Mouse (Mus musculus): Measurements from ENCODE around the gene Flvcr2. TPM values are rescaled to one million over a fixed set of nuclear protein-coding genes. Genes with fewer than 3 reads are reported as not detected.

Flvcr2 gene
- polyA plus RNA-seq, 1 experiment from 2014 or later = 0.04 TPM

DNA sequence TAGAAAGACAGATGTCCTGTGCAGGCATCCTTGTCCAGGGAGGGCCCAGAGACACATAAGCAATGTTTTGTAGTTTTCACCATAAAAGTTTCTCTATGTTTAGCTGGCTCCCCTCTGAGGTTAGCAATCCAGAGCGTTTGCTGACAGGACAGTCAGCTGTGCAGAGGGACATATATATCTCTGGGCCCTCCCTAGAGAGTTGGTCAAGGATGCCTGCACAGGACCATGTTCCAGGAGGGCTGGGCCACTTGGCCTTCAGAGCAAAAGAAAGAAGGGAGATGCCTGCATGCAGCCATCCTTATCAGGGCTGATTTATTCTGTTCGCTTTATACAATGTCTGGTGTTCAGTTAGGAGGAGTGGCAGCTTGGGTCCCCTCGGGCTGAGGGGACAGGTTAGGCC, 10.1 kb downstream of the Flvcr2 start:
- no peak overlapping the region for H3K27ac ChIP-seq
- no peak overlapping the region for H3K4me3 ChIP-seq (ENCODE audit: inconsistent target)
- 98% methylated on average over 3 of the region's 3 CpGs for WGBS (ENCODE audit: missing documents)
- no peaks in the 10 kb centered on the region for H3K79me2 ChIP-seq (ENCODE audit: inconsistent target)
- H3K36me3 ChIP-seq (ENCODE audit: inconsistent target) = no peaks in the 10 kb centered on the region

DNA sequence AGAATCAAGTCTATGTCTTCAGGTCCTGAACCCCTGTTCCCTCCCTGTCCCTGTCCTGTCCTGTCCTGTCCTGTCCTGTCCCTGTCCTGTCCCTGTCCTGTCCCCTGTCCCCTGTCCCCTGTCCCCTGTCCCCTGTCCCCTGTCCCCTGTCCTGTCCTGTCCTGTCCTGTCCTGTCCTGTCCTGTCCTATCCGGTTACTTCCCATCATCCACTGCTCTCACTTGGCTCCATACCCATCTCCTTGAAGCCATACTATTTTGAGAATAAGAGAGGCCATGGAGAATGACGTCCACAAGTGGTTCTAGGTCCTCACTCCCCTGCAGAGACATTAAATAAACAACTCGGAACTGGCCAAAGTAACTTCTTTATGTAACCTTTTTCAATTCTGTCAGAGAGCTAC, 10.7 kb downstream of the Flvcr2 start:
- Histone ChIP-seq H3K4me3 (ENCODE audit: inconsistent target) (no peak overlapping the region), H3K79me2 (ENCODE audit: inconsistent target) (no peaks in the 10 kb centered on the region), H3K36me3 (ENCODE audit: inconsistent target) (no peaks in the 10 kb centered on the region), H3K27ac (no peak overlapping the region)
- WGBS (ENCODE audit: missing documents) = 78% methylated on average over 3 of the region's 3 CpGs

DNA sequence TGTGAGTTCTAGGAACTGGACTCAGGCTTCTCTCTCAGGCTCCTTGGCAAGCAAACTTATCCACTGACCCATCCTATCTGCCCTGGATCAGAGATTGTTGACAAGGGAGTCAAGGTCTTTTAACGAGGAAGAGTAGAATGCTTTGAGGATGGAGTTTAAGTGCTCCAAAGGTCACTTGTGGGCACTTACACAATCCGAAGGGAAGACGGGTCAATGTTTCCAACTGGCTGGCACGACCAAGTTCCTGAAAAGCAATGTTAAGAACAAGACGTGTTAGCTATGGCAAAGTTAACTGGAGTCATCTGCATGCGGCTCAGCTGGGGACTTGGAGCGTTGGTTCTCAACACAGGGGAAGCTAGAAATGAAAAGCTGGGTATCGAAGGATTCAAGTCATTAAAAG, 12.4 kb downstream of the Flvcr2 start:
- Histone ChIP-seq H3K36me3 (ENCODE audit: inconsistent target) (no peaks in the 10 kb centered on the region), H3K79me2 (ENCODE audit: inconsistent target) (no peaks in the 10 kb centered on the region), H3K4me3 (ENCODE audit: inconsistent target) (no peak overlapping the region), H3K27ac (no peak overlapping the region)
- WGBS (ENCODE audit: missing documents) = 87% methylated on average over 8 of the region's 8 CpGs

DNA sequence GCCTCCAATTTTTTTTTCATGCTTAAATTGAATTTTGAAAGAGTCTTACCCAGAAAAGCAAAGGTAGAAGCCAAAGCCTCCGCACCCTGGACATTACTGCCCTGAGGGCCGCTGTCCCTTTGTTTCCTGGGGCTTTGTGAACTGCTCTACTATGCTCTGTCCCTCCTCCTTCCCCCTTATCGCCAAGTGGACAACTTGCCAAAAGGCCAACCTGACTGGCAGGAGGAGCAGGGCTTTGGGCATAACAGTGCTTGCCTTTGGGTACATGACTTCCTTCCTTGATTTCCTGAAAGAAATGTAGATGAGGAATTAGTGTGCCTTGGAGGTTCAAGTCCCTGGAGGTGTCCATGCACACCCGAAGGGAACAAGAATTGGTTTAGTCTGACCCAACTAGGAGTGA, 15.1 kb downstream of the Flvcr2 start:
- no peaks in the 10 kb centered on the region for H3K36me3 ChIP-seq (ENCODE audit: inconsistent target)
- H3K4me3 ChIP-seq (ENCODE audit: inconsistent target) = no peak overlapping the region
- H3K79me2 ChIP-seq (ENCODE audit: inconsistent target) = no peaks in the 10 kb centered on the region
- H3K27ac ChIP-seq = no peak overlapping the region
- whole genome bisulfite sequencing (ENCODE audit: missing documents) = 61% methylated on average over 4 of the region's 4 CpGs

DNA sequence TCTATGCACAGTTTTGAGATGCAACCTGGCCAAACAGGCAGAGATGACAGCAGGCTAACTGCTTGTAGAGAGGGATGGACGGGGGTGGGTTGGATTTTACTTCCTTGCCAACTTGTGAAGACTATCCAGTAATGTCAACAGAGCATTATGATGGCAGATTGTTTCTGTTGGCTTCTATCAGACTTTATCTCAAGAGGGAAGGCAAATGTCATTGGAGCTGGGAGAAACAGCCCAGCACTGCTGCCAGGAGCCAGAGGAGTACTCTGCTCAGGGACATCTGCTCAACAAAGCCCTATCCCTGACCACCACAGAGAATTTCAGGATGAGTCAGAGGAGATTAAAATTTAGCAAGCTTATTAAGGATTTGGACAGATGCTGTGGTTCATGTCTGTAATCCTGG, 18.3 kb downstream of the Flvcr2 start:
- Histone ChIP-seq H3K36me3 (ENCODE audit: inconsistent target) (no peaks in the 10 kb centered on the region), H3K4me3 (ENCODE audit: inconsistent target) (no peak overlapping the region), H3K27ac (no peak overlapping the region), H3K79me2 (ENCODE audit: inconsistent target) (no peaks in the 10 kb centered on the region)
- WGBS (ENCODE audit: missing documents) = 83% methylated on average over 1 of the region's 1 CpGs

DNA sequence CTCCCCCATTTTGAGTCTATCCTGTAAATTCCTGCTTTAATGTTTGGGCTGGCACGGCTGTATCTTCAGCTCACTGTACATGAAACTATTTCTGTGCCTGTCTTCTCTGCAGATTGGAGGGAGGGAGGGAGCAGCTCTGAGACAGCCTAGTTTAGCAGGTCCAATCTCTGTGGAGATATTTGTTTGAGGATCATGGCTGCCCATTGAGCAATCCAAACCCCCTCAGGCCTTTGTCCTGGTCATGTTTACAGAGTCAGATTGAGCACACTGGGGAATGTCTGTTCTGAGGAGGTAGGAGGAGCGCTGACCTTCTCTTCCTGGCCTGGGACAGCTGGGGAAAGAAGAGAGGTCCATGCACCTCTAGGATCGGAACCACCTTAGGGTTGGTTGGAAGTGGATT, 19.9 kb downstream of the Flvcr2 start:
- H3K36me3 ChIP-seq (ENCODE audit: inconsistent target) = no peaks in the 10 kb centered on the region
- H3K79me2 ChIP-seq (ENCODE audit: inconsistent target) = no peaks in the 10 kb centered on the region
- H3K27ac ChIP-seq = no peak overlapping the region
- WGBS (ENCODE audit: missing documents) = 81% methylated on average over 3 of the region's 3 CpGs
- H3K4me3 ChIP-seq (ENCODE audit: inconsistent target) = no peak overlapping the region

DNA sequence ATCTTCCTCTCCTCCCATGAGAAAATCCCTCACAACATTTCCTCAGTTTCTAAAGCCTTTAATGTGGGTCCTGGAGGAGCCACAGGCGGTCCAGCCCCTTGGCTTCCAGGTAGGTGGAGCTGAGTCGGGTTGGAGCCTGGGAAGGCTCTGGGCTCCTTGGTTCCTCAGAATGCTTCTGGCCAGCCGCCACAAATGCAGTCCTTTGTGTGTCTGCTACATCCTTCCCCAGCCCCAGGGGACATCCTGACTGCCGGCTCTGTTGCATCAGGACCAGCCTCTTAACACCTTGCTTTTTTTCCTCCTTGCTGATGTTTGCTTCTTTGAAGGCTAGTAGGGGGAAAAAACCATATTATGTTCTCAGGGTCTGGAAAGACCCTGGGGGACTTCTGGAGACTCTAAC, 21.4 kb downstream of the Flvcr2 start:
- H3K79me2 ChIP-seq (ENCODE audit: inconsistent target) = no peaks in the 10 kb centered on the region
- H3K27ac ChIP-seq = no peak overlapping the region
- WGBS (ENCODE audit: missing documents) = 92% methylated on average over 4 of the region's 4 CpGs
- H3K4me3 ChIP-seq (ENCODE audit: inconsistent target) = no peak overlapping the region
- H3K36me3 ChIP-seq (ENCODE audit: inconsistent target) = no peaks in the 10 kb centered on the region

DNA sequence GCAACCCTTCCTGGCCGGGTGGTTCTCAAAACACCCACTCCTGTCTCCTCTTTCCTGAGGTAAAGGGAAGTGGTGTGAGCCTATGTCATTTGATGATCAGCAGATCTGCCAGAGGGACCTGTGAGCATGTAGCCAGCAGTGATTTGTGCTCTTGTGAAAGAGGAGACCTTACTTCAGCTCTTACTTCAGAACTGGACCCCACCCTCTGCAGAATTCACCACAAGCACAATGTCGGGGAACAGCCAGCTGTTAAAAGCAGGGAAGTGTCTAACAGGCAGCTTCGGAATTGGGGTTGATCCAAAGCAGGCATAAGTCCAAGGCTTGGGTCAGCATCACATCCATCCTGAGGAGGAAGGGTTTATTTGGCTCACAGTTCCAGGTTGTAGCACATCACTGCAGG, 25.0 kb downstream of the Flvcr2 start:
- Histone ChIP-seq H3K36me3 (ENCODE audit: inconsistent target) (no peaks in the 10 kb centered on the region), H3K4me3 (ENCODE audit: inconsistent target) (no peak overlapping the region), H3K79me2 (ENCODE audit: inconsistent target) (no peaks in the 10 kb centered on the region), H3K27ac (no peak overlapping the region)
- WGBS (ENCODE audit: missing documents) = 21% methylated on average over 3 of the region's 3 CpGs

DNA sequence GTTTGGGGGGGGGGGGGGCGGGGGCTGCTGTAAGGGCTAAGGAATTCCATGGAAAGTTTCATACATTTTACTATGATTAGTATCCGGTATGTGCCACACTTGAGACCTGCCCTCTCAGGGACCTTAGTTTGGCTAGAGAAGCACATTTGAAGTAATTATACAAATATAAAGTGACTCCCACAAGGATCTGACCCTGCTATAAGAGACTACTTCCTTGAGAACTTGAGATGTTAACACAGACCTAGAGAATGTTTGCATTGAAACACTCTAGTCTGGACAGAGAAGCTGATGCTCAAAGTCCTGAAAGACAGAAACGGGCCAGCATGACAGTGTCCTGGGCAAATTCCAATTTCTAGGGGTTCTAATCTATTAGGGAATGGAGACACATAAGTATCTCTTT, 32.6 kb downstream of the Flvcr2 start:
- WGBS (ENCODE audit: missing documents) = 95% methylated on average over 3 of the region's 3 CpGs
- Histone ChIP-seq H3K27ac (no peak overlapping the region), H3K4me3 (ENCODE audit: inconsistent target) (no peak overlapping the region), H3K79me2 (ENCODE audit: inconsistent target) (no peaks in the 10 kb centered on the region), H3K36me3 (ENCODE audit: inconsistent target) (no peaks in the 10 kb centered on the region)

DNA sequence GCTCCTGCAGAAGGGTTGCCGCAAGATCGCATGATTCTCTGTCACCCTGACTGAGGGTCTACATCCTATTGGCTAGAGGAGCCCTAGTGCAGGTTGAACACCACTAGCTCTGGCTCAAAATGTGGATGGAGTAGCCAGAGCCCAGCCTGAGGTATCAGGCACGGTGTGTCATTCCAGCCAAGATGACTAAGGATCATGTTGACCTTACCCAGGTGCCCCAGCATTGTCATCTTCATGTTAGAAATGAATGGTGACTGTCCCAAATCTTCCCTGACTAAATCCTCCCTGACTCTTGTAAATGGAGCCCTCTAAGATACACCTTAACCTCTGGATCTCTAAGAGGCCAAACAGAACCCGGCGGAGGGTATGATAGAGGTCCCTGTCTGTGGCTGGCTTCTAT, 33.4 kb downstream of the Flvcr2 start:
- no peak overlapping the region for H3K4me3 ChIP-seq (ENCODE audit: inconsistent target)
- H3K36me3 ChIP-seq (ENCODE audit: inconsistent target) = no peaks in the 10 kb centered on the region
- no peak overlapping the region for H3K27ac ChIP-seq
- H3K79me2 ChIP-seq (ENCODE audit: inconsistent target) = no peaks in the 10 kb centered on the region
- 88% methylated on average over 5 of the region's 5 CpGs for WGBS (ENCODE audit: missing documents)

DNA sequence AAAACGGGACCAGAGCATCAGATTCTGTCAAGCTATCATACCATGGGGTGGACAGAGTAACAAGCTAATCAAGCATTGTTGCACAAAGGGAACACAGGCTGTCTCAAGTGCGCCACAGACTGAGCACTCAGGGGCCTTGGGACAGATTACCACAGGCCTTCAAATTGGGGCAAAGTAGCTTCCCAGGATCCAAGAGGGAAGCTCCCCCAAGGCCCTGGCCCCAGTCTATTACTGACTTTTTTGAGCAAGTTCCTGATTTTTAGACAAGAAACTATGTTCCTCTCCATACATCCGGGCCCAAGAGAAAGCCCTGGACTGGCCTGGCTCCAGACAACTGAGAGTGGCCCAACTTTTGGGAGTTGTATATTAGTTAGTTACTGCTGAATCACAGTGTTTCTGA, 35.3 kb downstream of the Flvcr2 start:
- Histone ChIP-seq H3K79me2 (ENCODE audit: inconsistent target) (no peaks in the 10 kb centered on the region), H3K4me3 (ENCODE audit: inconsistent target) (no peak overlapping the region), H3K36me3 (ENCODE audit: inconsistent target) (no peaks in the 10 kb centered on the region), H3K27ac (no peak overlapping the region)
- 79% methylated on average over 3 of the region's 3 CpGs for WGBS (ENCODE audit: missing documents)

DNA sequence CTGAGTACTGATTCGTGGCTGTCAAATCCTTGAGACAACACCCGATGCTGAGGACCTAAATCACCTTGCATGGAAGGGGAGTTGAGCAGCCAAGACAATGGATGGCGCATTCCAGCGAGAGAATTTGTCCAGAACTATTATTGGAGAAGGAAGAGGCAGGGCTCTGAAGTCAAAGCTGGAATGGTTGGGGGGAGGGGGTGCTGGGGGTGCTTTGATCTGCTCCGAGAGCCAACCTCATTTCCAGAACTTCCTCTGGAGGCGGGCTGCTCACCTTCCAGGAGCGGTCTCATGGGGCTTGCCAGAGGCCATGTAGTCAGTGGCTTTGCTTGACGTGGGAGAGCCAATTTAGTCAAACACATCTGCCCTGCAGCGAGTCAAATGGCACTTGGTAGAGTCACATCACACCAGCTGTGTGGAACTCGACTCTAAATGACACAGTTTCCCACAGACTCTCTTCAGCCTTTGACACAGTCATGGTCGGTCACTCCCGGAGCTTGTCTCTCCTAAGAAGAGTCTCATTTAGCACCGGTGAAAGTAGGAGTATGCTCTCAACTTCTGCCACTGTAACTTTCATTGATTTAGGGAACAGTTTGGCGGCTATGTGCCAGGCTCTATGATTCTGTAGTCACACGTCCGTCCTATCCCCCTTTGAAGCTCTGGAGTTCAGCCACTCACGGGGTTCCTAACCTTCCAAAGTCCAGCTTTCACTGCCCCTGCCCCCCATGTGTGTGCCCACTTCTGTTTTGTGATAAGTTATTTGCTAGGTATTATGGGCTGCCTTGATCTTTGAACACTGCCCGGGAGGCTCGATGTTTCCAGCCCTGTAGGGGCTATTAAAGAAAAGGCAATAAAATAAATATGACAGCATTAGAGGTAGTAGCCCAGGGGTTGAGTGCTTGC, 38.8 kb downstream of the Flvcr2 start:
- Histone ChIP-seq H3K36me3 (ENCODE audit: inconsistent target) (no peaks in the 10 kb centered on the region), H3K79me2 (ENCODE audit: inconsistent target) (no peaks in the 10 kb centered on the region), H3K27ac (no peak overlapping the region), H3K4me3 (ENCODE audit: inconsistent target) (no peak overlapping the region)
- 72% methylated on average over 19 of the region's 19 CpGs for WGBS (ENCODE audit: missing documents)

DNA sequence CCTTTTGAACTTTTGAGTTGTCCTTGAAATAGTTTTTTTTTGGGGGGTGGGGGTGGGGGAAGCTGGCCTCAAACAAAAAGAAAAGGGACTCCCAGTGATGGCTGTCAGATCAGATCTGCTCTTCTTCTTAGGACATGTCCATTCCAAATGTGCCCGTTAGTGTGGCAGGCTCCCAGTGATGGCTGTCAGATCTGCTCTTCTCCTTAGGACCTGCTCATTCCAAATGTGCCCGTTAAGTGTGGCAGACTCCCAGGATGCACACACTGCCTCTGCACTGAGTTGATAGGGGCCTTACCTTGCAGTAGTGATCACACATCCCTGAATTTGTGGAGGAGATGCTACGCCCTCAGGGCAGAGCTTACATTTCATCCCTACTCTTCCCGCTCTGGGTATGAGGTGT, 45.8 kb downstream of the Flvcr2 start:
- Histone ChIP-seq H3K79me2 (ENCODE audit: inconsistent target) (no peaks in the 10 kb centered on the region), H3K4me3 (ENCODE audit: inconsistent target) (no peak overlapping the region), H3K36me3 (ENCODE audit: inconsistent target) (no peaks in the 10 kb centered on the region), H3K27ac (no peak overlapping the region)
- 100% methylated on average over 4 of the region's 4 CpGs for WGBS (ENCODE audit: missing documents)

DNA sequence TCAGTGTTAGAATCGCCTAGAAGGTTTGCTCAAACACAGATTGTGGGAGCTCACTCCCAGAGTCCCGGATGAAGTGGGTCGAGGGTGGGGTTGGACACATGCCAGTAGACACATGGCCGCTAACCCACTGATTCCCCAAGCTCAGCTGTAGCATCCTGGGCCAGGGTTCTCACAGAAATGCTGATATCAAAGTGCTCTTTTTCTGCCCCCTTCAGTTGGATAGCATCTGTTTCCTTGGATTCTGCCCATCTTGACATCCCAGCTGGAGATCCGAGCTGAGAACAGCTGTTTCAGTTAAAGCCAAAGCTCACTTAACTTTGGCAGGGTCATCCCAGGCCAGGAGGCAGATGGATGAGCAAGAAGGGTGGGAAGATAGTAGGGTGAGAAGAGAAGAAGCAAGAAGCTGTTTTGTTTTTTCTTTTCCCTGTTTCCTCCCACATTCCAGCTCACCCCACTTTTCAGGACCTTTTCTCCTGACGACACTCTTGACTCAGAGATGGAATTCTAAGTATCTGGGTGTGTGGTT, 46.5 kb downstream of the Flvcr2 start:
- 87% methylated on average over 6 of the region's 6 CpGs for WGBS (ENCODE audit: missing documents)

DNA sequence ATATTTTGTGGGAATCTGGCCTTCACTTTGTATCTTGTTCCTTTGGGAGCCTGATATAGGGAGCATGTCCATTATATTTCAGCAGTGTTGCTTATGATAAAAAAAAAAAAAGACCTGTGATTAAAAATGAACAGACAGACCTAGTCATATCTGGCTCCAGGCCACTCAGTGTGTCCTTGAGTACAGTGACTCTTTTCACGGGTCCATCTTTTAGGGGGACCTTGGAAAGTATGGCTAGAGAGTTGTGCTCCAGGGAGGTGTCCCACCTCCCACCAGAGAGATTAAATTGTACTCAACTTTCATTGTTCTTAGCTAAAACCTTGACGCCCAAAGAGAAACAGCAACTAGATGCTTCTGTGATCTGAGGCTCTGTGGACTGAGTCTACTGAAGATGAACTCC, 47.8 kb downstream of the Flvcr2 start:
- Histone ChIP-seq H3K4me3 (ENCODE audit: inconsistent target) (no peak overlapping the region), H3K36me3 (ENCODE audit: inconsistent target) (no peaks in the 10 kb centered on the region), H3K27ac (no peak overlapping the region), H3K79me2 (ENCODE audit: inconsistent target) (no peaks in the 10 kb centered on the region)
- WGBS (ENCODE audit: missing documents) = 85% methylated on average over 2 of the region's 2 CpGs

More for the DNA sequence above, 46.5 kb downstream of the Flvcr2 start:
- Histone ChIP-seq H3K4me3 (ENCODE audit: inconsistent target) (no peak overlapping the region), H3K79me2 (ENCODE audit: inconsistent target) (no peaks in the 10 kb centered on the region), H3K27ac (no peak overlapping the region), H3K36me3 (ENCODE audit: inconsistent target) (no peaks in the 10 kb centered on the region)
